Mouse (Mus musculus) erythroblast, embryonic 14.5 days (primary cell): ENCODE data around the gene Dcaf7.

Source experiments
- GATA1 ChIP-seq: IDR thresholded peaks from 2 replicates; pipeline ENCODE4 v1.6.1; 2012; ENCODE audit warnings: low read length, inconsistent platforms, mixed read lengths
- TAL1 ChIP-seq: IDR thresholded peaks from 3 replicates; pipeline ENCODE4 v1.6.1; 2012; ENCODE audit warnings: low read length, inconsistent platforms, mixed read lengths

DNA sequence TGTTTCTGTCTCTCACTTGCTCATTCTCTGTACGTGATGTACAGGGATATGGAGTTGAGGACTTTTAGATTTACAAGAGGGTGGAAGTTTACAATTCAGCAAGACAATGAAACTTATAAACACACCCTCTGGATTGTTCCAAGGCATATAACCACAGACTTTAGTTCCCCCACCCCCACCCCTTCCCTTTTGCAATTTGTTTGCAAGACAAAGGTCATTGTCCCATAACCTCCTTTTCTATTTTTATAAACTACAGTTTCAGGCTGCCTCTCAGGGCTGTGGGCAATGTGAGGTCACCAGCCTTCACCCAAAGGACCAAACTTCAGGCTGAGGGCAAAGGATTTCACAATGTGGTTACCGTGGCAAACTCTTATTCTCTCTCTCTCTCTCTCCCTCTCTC lies 46.4 kb upstream of the Dcaf7 start:
- TF ChIP-seq GATA1, result no peak
- no peak for TF ChIP-seq TAL1
